ENCODE assay signal across 14 mouse cellular contexts in genomic region chr5:142932731-142933130, GRCm38 (mm10). TPM values are rescaled to one million over a fixed set of nuclear protein-coding genes. Genes with fewer than 3 reads are reported as not detected.
DNase-seq lines count a peak whose midpoint lies in the region; ATAC-seq and TF ChIP-seq lines count a peak whose summit lies in the region.
"Had no signal": no experiment of that assay in that cellular context is flagged by ENCODE, and none has a peak within 500 bp of the region (broad histone marks: within the 10 kb centered on the region; RNA-seq: fewer than 3 reads in every experiment).

No protein-coding gene starts in this region.

- peak overlapping the region; percentile 84 for H3K27ac ChIP-seq in gastrocnemius, adult 2 months
- peak overlapping the region; percentile 84 for H3K27ac ChIP-seq in liver, embryonic 13.5 days
- H3K27ac ChIP-seq: left cerebral cortex, adult 2 months had no signal

- H3K9ac ChIP-seq in liver, embryonic 13.5 days, result peak overlapping the region; percentile 69
- H3K9ac ChIP-seq: embryonic facial prominence, embryonic 13.5 days; forebrain, postnatal 0 days had no signal

- H3K27me3 ChIP-seq in G1E (ENCODE audit: insufficient read depth, low read length), result no peaks in the 10 kb centered on the region
- H3K27me3 ChIP-seq in liver, embryonic 13.5 days, result no peaks in the 10 kb centered on the region
- H3K27me3 ChIP-seq: embryonic facial prominence, embryonic 13.5 days had no signal

- no peaks in the 10 kb centered on the region; the same call in 1 of the 2 replicates for H3K9me3 ChIP-seq in G1E (replicated peaks)
- no peaks in the 10 kb centered on the region for H3K9me3 ChIP-seq in liver, embryonic 13.5 days (replicated peaks)
- H3K9me3 ChIP-seq: embryonic facial prominence, embryonic 13.5 days; limb, embryonic 10.5 days had no signal

- peak; percentile 58 for DNase-seq in adrenal gland, adult 2 months
- no peak for DNase-seq in adrenal gland, adult 8-10 months
- DNase-seq in gastrocnemius, adult 2 months, result no peak
- DNase-seq in gastrocnemius, postnatal 4 days (ENCODE audit: low spot score in 2 of 2), result no peak
- DNase-seq in G1E (ENCODE audit: low spot score), result no peak
- no peak for DNase-seq in liver, embryonic 13.5 days
- DNase-seq in kidney, postnatal 36 days, result no peak
- DNase-seq in spleen, postnatal 10 days (ENCODE audit: low spot score in 2 of 2), result no peak

- 68% methylated on average over 8 of the region's 8 CpGs for WGBS in liver, embryonic 13.5 days (ENCODE audit: insufficient replicate concordance)

- ATAC-seq in G1E (ENCODE audit: extremely low read depth, insufficient number of reproducible peaks, low FRiP score, poor library complexity, severe bottlenecking), result no peak
- no peak for ATAC-seq in liver, embryonic 13.5 days (ENCODE audit: low read depth)
- ATAC-seq: midbrain, embryonic 16.5 days had no signal

- TF ChIP-seq CTCF in gastrocnemius, adult 2 months (IDR thresholded peaks at IDR 0.05), result no peak
- TF ChIP-seq CTCF in G1E (IDR thresholded peaks at IDR 0.05; ENCODE audit: low read depth, low read length), result no peak

- intact Hi-C loops in gastrocnemius, adult 2 months (cut with DNase I), result loop anchor here (1.0 to 5.0 kb wide), 3 partner anchors 27 to 165 kb away; no protein-coding TSS in a partner anchor

- H3K4me3 ChIP-seq in gastrocnemius, adult 2 months, result peak overlapping the region; percentile 49
- H3K4me3 ChIP-seq in G1E (ENCODE audit: low read depth, low read length), result peak overlapping the region; percentile 64; the same call in 1 of the 2 replicates
- no peak overlapping the region for H3K4me3 ChIP-seq in liver, embryonic 13.5 days (replicated peaks)
- H3K4me3 ChIP-seq: embryonic facial prominence, embryonic 13.5 days; left cerebral cortex, adult 2 months; limb, embryonic 10.5 days had no signal

- peaks cover 69% of the 10 kb centered on the region for H3K4me1 ChIP-seq in G1E (ENCODE audit: insufficient read depth, low read depth, low read length)
- H3K4me1 ChIP-seq in liver, embryonic 13.5 days (replicated peaks), result peaks cover 73% of the 10 kb centered on the region

- H3K4me2 ChIP-seq in liver, embryonic 13.5 days, result peak overlapping the region; percentile 62

- peaks cover 3% of the 10 kb centered on the region for H3K36me3 ChIP-seq in G1E (replicated peaks)
- H3K36me3 ChIP-seq in liver, embryonic 13.5 days, result no peaks in the 10 kb centered on the region
- H3K36me3 ChIP-seq: embryonic facial prominence, embryonic 13.5 days; limb, embryonic 10.5 days had no signal

RNA-seq across cellular contexts. Expression of gene Actb, which starts 26.2 kb away (rescaled TPM):
- total RNA-seq in adrenal gland, adult 2 months (2021), result 1,000 to 10,000 TPM; 3,681 to 3,786 TPM
- polyA plus RNA-seq in adrenal gland, adult 2 months (2012; rRNA removed), result 3,805 and 4,221 TPM in 2 replicates
- 1,000 to 10,000 TPM; 3,015 to 3,481 (median 3,228) TPM for total RNA-seq in adrenal gland, adult 8-10 months (2022)
- total RNA-seq in gastrocnemius, adult 2 months (2021), result 100 to 1,000 TPM; 365 to 571 TPM
- total RNA-seq in gastrocnemius, postnatal 4 days (2021), result 1,000 to 10,000 TPM; 2,802 to 2,810 TPM
- total RNA-seq in G1E (2014; fragmentation: Nextera tagmentation), result 5,110 and 5,465 TPM in 2 replicates
- 4,783 and 4,919 TPM in 2 replicates for total RNA-seq in G1E (2017)
- polyA plus RNA-seq in G1E (2012), result 1,879 and 3,214 TPM in 2 replicates
- polyA plus RNA-seq in liver, embryonic 13.5 days (2015; fragmentation: Nextera tagmentation; extraction: Ambion mirVana), result 8,250 and 9,425 TPM in 2 replicates

RNA-seq across cellular contexts. Expression of gene Fscn1, which starts 27.4 kb away (rescaled TPM):
- 10 to 100 TPM; 24.6 to 42.9 TPM for total RNA-seq in adrenal gland, adult 2 months (2021)
- 129 and 134 TPM in 2 replicates for polyA plus RNA-seq in adrenal gland, adult 2 months (2012; rRNA removed)
- total RNA-seq in adrenal gland, adult 8-10 months (2022), result 10 to 100 TPM; 22.0 to 33.6 (median 31.7) TPM
- total RNA-seq in gastrocnemius, adult 2 months (2021), result 1 to 10 TPM; 4.4 to 7.3 TPM
- total RNA-seq in gastrocnemius, postnatal 4 days (2021), result 100 to 1,000 TPM; 182 to 208 TPM
- total RNA-seq in G1E (2014; fragmentation: Nextera tagmentation) (not detected in 2 replicates), G1E (2017) (0.99 TPM in 1 of 2 replicates, not detected in the other)
- 0.06 TPM in 1 of 2 replicates, not detected in the other for polyA plus RNA-seq in G1E (2012)
- 29.5 and 38.3 TPM in 2 replicates for polyA plus RNA-seq in liver, embryonic 13.5 days (2015; fragmentation: Nextera tagmentation; extraction: Ambion mirVana)
- total RNA-seq: granulocyte monocyte progenitor cell, adult 5-6 weeks had no signal

RNA-seq across cellular contexts. Expression of gene Fbxl18, which starts 37.5 kb away (rescaled TPM):
- 10 to 100 TPM in 1 of 2 experiments, 1 to 10 TPM in 1; 9.6 to 11.4 TPM for total RNA-seq in adrenal gland, adult 2 months (2021)
- polyA plus RNA-seq in adrenal gland, adult 2 months (2012; rRNA removed), result 42.3 and 44.3 TPM in 2 replicates
- 10 to 100 TPM; 14.0 to 18.5 (median 15.1) TPM for total RNA-seq in adrenal gland, adult 8-10 months (2022)
- total RNA-seq in gastrocnemius, adult 2 months (2021), result 1 to 10 TPM; 5.8 to 6.2 TPM
- total RNA-seq in gastrocnemius, postnatal 4 days (2021), result 1 to 10 TPM; 9.7 to 9.8 TPM
- total RNA-seq in G1E (2014; fragmentation: Nextera tagmentation), result 10.8 and 16.2 TPM in 2 replicates
- total RNA-seq in G1E (2017), result 4.6 and 5.5 TPM in 2 replicates
- 14.8 and 21.3 TPM in 2 replicates for polyA plus RNA-seq in G1E (2012)
- polyA plus RNA-seq in liver, embryonic 13.5 days (2015; fragmentation: Nextera tagmentation; extraction: Ambion mirVana), result 3.7 and 4.2 TPM in 2 replicates

Comparison
In these comparisons a context has a peak if more than half of its experiments do, and no peak if none do; other contexts are left out.
1. RNA of gene Actb, which starts 26.2 kb away (total RNA-seq): 4,783 to 5,465 TPM in G1E, 3,681 to 3,786 TPM in adrenal gland, adult 2 months, 3,015 to 3,481 TPM in adrenal gland, adult 8-10 months and 2,802 to 2,810 TPM in gastrocnemius, postnatal 4 days; 365 to 571 TPM in gastrocnemius, adult 2 months; every median in the first group is over 4 times any median in the second.